Mouse (Mus musculus) stomach, embryonic 15.5 days (tissue): Measurements from ENCODE around the gene Amh. TPM values are rescaled to one million over a fixed set of nuclear protein-coding genes. Genes with fewer than 3 reads are reported as not detected.
A peak's percentile ranks its signal among the peaks of the same experiment; 100 is the strongest.

Source experiments
- ATAC-seq: fragments of 200-750 bp; cut with Nextera tagmentation; 2 replicates; pipeline ENCODE4 v1.8.0; 2017; ENCODE audit warnings: low read depth, moderate number of reproducible peaks, moderate TSS enrichment; ENCODE audit not compliant: insufficient read depth, low FRiP score
- H3K27ac ChIP-seq: fragments of 300-500 bp; sonication (generic); 2 replicates; pipeline ENCODE4 v1.5.1; 2015; ENCODE audit warnings: mild to moderate bottlenecking, inconsistent platforms
- H3K27me3 ChIP-seq: fragments of 300-500 bp; sonication (generic); replicated peaks from 2 replicates; pipeline ENCODE4 v1.6.1; 2015; ENCODE audit warnings: inconsistent platforms
- H3K36me3 ChIP-seq: fragments of 300-500 bp; sonication (generic); 2 replicates; pipeline ENCODE4 v1.6.1; 2015; ENCODE audit warnings: inconsistent platforms
- H3K4me1 ChIP-seq: fragments of 300-500 bp; sonication (generic); 2 replicates; pipeline ENCODE4 v1.6.1; 2015; ENCODE audit warnings: inconsistent platforms
- H3K4me2 ChIP-seq: fragments of 300-500 bp; sonication (generic); 2 replicates; pipeline ENCODE4 v1.6.1; 2015; ENCODE audit warnings: mild to moderate bottlenecking, inconsistent platforms
- H3K4me3 ChIP-seq: fragments of 300-500 bp; sonication (generic); replicated peaks from 2 replicates; pipeline ENCODE4 v1.5.1; 2015; ENCODE audit warnings: inconsistent platforms
- H3K9ac ChIP-seq: fragments of 300-500 bp; sonication (generic); 2 replicates; pipeline ENCODE4 v1.6.1; 2015; ENCODE audit warnings: inconsistent platforms
- H3K9me3 ChIP-seq: fragments of 300-500 bp; sonication (generic); 2 replicates; pipeline ENCODE4 v1.6.1; 2016; ENCODE audit warnings: inconsistent platforms
- WGBS: fragments of 180-500 bp; shearing (Covaris S2); methylation state at CpG from one replicate; pipeline ENCODE4 v1.1.7; 2015; 5-methylcytosine and 5-hydroxymethylcytosine counted together
- polyA plus RNA-seq: library from polyadenylated mRNA; unstranded; fragments of >200 nt; fragmentation: Nextera tagmentation; extraction: Ambion mirVana; gene quantifications from 2 replicates; pipeline ENCODE4 v1.2.1, GENCODE M21; 2015

Gene Amh
- polyA plus RNA-seq, 1 experiment from 2014 or later: not detected

DNA sequence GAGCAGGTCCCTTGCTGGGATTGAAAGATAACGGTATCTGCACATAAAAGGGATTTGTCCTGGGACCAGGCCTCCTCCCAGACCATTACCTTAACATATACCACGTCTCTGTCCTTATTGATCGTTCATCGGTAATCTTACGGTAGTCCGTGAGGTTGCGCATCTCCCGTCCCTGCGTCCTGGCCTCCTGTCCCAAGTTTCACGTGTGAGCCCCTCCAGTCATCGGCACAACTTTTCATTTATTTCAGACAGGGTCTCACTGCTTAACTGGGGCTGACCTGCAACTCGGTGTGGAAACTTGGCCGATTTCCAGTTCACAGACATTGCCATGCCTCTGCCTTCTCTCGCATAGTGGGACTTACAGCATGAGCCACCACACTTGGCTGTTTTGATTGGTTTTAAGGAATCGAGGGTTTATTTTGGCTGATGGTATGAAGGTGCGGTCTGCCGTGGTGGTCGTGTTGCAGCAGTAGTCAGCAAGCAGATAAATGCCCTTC is 5.9 kb upstream of the Amh start:
- H3K4me2 ChIP-seq: peak overlapping the region; percentile 81
- peak overlapping the region; percentile 99 for H3K27ac ChIP-seq
- H3K27me3 ChIP-seq: no peaks in the 10 kb centered on the region
- H3K36me3 ChIP-seq: peaks cover 47% of the 10 kb centered on the region
- H3K9me3 ChIP-seq: no peaks in the 10 kb centered on the region
- H3K9ac ChIP-seq: peak overlapping the region; percentile 97
- H3K4me1 ChIP-seq: peaks cover 20% of the 10 kb centered on the region
- under 1% methylated on average over 18 of the region's 18 CpGs for WGBS
- no peak for ATAC-seq
- peak overlapping the region; percentile 79 for H3K4me3 ChIP-seq

GRCm38 (mm10) chr10:80802204-80802912 is 2.7 kb upstream of the Amh start:
- Histone ChIP-seq H3K4me1 (peaks cover 30% of the 10 kb centered on the region), H3K4me3 (no peak overlapping the region), H3K4me2 (no peak overlapping the region), H3K9ac (no peak overlapping the region), H3K27me3 (no peaks in the 10 kb centered on the region), H3K27ac (no peak overlapping the region), H3K9me3 (no peaks in the 10 kb centered on the region), H3K36me3 (peaks cover 42% of the 10 kb centered on the region)
- ATAC-seq: no peak
- WGBS: 90% methylated on average over 10 of the region's 10 CpGs

DNA sequence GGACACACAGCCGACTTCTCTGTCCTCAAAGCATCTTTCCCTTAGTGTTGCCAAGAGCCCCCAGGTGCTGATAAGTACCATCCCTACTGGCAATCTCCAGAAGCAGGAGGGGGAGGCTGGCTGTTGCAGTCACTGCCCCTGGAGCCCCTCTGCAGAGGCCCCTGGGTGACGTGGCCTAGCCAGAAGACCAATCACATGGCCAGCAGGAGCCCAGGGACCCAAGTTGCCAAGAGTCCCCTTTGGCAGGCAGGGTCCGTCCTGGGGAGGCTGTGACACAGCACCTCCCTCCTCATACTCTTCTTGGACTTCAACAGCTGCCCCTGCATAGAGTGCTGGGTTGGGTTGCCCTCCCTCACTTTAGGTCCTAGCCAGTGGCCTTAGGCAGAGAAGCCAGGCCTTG is 2.0 kb upstream of the Amh start:
- H3K27me3 ChIP-seq: peaks cover 1% of the 10 kb centered on the region; the same call in 1 of the 2 replicates
- no peak overlapping the region for H3K4me3 ChIP-seq
- H3K27ac ChIP-seq: no peak overlapping the region
- H3K36me3 ChIP-seq: peaks cover 42% of the 10 kb centered on the region
- no peak overlapping the region for H3K4me2 ChIP-seq
- peaks cover 35% of the 10 kb centered on the region for H3K4me1 ChIP-seq
- no peak overlapping the region for H3K9ac ChIP-seq
- ATAC-seq: no peak
- H3K9me3 ChIP-seq: no peaks in the 10 kb centered on the region
- 78% methylated on average over 3 of the region's 3 CpGs for WGBS

DNA sequence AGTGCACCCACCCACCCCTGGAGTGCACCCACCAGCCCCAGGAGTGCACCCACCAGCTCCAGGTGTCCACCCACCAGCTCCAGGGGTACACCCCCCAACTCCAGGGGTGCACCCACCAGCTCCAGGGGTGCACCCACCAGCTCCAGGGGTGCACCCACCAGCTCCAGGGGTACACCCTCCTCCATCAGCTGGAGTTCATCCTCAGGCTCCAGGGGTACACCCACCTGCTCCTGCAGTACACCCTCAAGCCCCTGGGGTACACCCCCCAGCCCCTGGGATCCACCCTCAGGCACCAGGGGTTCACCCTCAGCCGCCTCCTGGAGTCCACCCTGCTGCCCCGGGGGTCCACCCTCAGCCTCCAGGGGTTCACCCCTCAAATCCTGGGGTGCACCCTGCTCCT is 703 bp upstream of the Amh start:
- ATAC-seq: no peak
- peaks cover 49% of the 10 kb centered on the region for H3K4me1 ChIP-seq
- WGBS: 91% methylated on average over 2 of the region's 2 CpGs

DNA sequence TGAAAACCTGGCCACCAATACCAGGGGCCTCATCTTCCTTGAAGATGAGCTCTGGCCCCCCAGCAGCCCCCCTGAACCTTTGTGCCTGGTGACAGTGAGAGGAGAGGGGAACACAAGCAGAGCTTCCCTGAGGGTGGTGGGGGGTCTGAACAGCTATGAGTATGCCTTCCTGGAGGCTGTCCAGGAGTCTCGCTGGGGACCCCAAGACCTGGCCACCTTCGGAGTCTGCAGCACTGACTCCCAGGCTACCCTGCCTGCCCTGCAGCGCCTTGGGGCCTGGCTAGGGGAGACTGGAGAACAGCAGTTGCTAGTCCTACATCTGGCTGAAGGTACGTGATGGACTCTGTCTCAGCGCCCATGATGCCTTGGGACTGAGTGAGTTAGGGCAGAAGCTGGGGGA is 279 bp downstream of the Amh start:
- H3K9me3 ChIP-seq: no peaks in the 10 kb centered on the region
- WGBS: 67% methylated on average over 5 of the region's 5 CpGs
- no peak overlapping the region for H3K4me2 ChIP-seq
- no peak for ATAC-seq
- no peak overlapping the region for H3K4me3 ChIP-seq
- peaks cover 42% of the 10 kb centered on the region for H3K36me3 ChIP-seq
- no peak overlapping the region for H3K27ac ChIP-seq
- no peak overlapping the region for H3K9ac ChIP-seq
- peaks cover 45% of the 10 kb centered on the region for H3K4me1 ChIP-seq
- H3K27me3 ChIP-seq: peaks cover 18% of the 10 kb centered on the region; the same call in 1 of the 2 replicates

More for the DNA sequence above, 703 bp upstream of the Amh start:
- no peak overlapping the region for H3K27ac ChIP-seq
- no peak overlapping the region for H3K9ac ChIP-seq
- H3K4me2 ChIP-seq: no peak overlapping the region
- no peaks in the 10 kb centered on the region for H3K9me3 ChIP-seq
- no peak overlapping the region for H3K4me3 ChIP-seq
- peaks cover 42% of the 10 kb centered on the region for H3K36me3 ChIP-seq
- peaks cover 14% of the 10 kb centered on the region; the same call in 1 of the 2 replicates for H3K27me3 ChIP-seq

DNA sequence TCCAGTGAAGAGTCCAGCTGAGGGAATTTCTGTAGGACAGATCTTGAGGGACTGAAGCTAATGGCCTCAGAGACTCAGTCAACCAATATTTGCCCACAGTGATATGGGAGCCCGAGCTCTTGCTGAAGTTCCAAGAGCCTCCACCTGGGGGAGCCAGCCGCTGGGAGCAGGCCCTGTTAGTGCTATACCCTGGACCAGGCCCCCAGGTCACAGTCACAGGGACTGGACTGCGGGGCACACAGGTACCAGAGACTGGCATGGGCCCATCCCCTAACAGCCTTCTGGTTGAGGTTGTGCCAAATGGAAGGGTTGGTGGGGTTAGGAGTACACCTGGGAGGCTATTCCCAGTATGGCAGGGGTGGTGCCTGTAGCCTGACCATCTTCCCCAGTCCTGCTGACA is 882 bp downstream of the Amh start:
- Histone ChIP-seq H3K9ac (no peak overlapping the region), H3K27ac (no peak overlapping the region), H3K9me3 (no peaks in the 10 kb centered on the region), H3K27me3 (peaks cover 22% of the 10 kb centered on the region; the same call in 1 of the 2 replicates), H3K4me2 (peak overlapping the region; percentile 92; the same call in 1 of the 2 replicates), H3K36me3 (peaks cover 42% of the 10 kb centered on the region), H3K4me1 (peaks cover 45% of the 10 kb centered on the region), H3K4me3 (no peak overlapping the region)
- ATAC-seq: peak; percentile 40; the same call in 1 of the 2 replicates
- WGBS: 18% methylated on average over 3 of the region's 3 CpGs

DNA sequence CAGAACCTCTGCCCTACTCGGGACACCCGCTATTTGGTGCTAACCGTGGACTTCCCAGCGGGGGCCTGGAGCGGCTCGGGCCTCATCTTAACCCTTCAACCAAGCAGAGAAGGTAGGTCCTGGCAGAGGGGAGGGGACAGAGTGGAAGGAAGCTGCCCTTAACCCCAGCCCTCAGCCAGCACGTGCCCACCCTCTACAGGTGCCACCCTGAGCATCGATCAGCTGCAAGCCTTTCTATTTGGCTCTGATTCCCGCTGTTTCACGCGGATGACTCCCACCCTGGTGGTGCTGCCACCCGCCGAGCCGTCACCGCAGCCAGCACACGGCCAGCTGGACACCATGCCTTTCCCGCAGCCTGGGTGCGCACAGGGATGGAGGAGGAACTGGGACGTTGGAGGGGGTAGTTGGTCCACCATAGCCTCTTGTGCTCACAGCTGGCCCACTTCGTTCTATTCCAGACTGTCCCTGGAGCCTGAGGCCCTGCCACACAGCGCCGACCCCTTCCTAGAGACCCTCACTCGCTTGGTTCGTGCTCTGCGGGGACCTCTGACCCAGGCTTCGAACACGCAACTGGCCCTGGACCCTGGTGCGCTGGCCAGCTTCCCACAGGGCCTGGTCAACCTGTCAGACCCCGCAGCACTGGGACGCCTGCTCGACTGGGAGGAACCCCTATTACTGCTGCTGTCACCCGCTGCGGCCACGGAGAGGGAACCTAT is 1.5 kb downstream of the Amh start:
- ATAC-seq: no peak
- Histone ChIP-seq H3K27me3 (peaks cover 22% of the 10 kb centered on the region; the same call in 1 of the 2 replicates), H3K9ac (peak overlapping the region; percentile 43; the same call in 1 of the 2 replicates), H3K27ac (peak overlapping the region; percentile 78), H3K9me3 (no peaks in the 10 kb centered on the region), H3K4me2 (peak overlapping the region; percentile 92), H3K4me3 (peak overlapping the region; percentile 46), H3K36me3 (peaks cover 36% of the 10 kb centered on the region), H3K4me1 (peaks cover 45% of the 10 kb centered on the region)
- 48% methylated on average over 34 of the region's 34 CpGs for WGBS

GRCm38 (mm10) chr10:80807057-80807627 is 2.1 kb downstream of the Amh start:
- peak overlapping the region; percentile 92 for H3K4me2 ChIP-seq
- H3K4me1 ChIP-seq: peaks cover 45% of the 10 kb centered on the region
- peak overlapping the region; percentile 78 for H3K27ac ChIP-seq
- peaks cover 30% of the 10 kb centered on the region for H3K36me3 ChIP-seq
- WGBS: under 1% methylated on average over 53 of the region's 58 CpGs
- peak overlapping the region; percentile 43; the same call in 1 of the 2 replicates for H3K9ac ChIP-seq
- H3K4me3 ChIP-seq: peak overlapping the region; percentile 46
- ATAC-seq: peak; percentile 25
- no peaks in the 10 kb centered on the region for H3K9me3 ChIP-seq
- H3K27me3 ChIP-seq: peaks cover 22% of the 10 kb centered on the region; the same call in 1 of the 2 replicates

DNA sequence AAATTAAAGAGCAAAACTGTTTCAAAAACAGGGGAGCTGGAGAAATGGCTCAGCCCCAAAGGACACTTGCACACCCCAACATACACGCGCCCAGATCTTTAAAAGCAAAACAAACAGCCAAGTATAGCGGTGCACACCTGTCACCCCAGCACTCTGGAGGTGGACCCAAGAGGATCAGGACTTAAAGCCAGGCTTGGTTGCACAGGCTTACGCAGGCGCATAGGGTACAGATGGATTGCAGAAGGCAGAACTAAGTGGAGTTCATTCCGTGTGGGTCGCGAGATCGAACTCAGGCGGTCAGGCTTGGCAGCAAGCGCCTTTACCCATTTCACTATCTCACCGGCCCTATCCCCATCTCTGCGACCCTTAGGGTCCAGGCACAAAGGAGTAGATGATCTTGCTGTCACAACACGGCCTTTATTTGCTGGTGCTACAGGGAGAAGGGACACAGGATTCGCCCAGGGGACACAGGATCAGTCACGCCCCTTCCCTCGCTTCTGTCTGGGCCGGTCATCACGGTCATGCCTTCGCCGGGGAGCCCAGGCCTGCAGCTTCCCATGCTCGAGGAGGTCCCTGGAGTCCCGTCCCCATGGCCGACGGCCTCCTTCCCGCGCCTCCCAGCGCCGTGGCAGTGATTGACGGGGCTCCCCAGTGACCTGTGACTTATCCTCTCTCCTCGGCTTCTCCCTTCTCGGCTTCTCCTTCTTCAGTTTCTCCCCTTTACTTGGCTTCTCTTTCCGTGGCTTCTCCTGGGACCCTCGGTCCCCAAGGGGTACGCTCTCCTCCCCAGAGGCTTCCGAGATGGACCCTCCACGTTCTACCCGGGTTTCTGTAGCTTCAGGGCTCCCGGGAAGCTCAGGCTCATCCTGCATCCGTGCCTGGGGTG is 3.3 kb downstream of the Amh start:
- Histone ChIP-seq H3K9ac (0 out of 2 replicates have a peak overlapping the region, but pooled peaks have one; percentile 16), H3K4me2 (peak overlapping the region; percentile 92), H3K4me1 (peaks cover 45% of the 10 kb centered on the region), H3K27ac (no peak overlapping the region), H3K4me3 (peak overlapping the region; percentile 13), H3K9me3 (no peaks in the 10 kb centered on the region), H3K27me3 (peaks cover 22% of the 10 kb centered on the region; the same call in 1 of the 2 replicates), H3K36me3 (peaks cover 18% of the 10 kb centered on the region)
- 23% methylated on average over 40 of the region's 40 CpGs for WGBS
- no peak for ATAC-seq

- no peak for ATAC-seq
- peak overlapping the region; percentile 13 for H3K4me3 ChIP-seq
- H3K4me1 ChIP-seq: peaks cover 45% of the 10 kb centered on the region
- no peak overlapping the region for H3K27ac ChIP-seq
- peaks cover 22% of the 10 kb centered on the region; the same call in 1 of the 2 replicates for H3K27me3 ChIP-seq
- WGBS: 13% methylated on average over 17 of the region's 18 CpGs
- H3K9me3 ChIP-seq: no peaks in the 10 kb centered on the region
- peak overlapping the region; percentile 92 for H3K4me2 ChIP-seq
- H3K9ac ChIP-seq: 0 out of 2 replicates have a peak overlapping the region, but pooled peaks have one; percentile 16
- H3K36me3 ChIP-seq: peaks cover 11% of the 10 kb centered on the region
Measured at GRCm38 (mm10) chr10:80808985-80809632, 4.1 kb downstream of the Amh start.
